Mouse (Mus musculus) neutrophil, adult 5-6 weeks (primary cell): ENCODE data around the gene Ppid. TPM values are rescaled to one million over a fixed set of nuclear protein-coding genes. Genes with fewer than 3 reads are reported as not detected.
"Not testable (repeated sequence)": the region's sequence is repeated elsewhere in the genome, so short reads cannot be mapped to it uniquely, and the experiment has no call there.

ENCODE experiments used
- ATAC-seq: fragments of 151-379, 151-347 bp; 2 replicates; pipeline ENCODE4 v1.8.0; 2017; ENCODE audit warnings: mild to moderate bottlenecking, moderate TSS enrichment; ENCODE audit not compliant: insufficient number of reproducible peaks, poor library complexity, low FRiP score, severe bottlenecking; ENCODE audit errors: extremely low read depth
- total RNA-seq: library from RNA; stranded (forward); fragments of 200-1000 nt; gene quantifications from 2 replicates; pipeline ENCODE4 v1.2.3, GENCODE M21; 2017

The Ppid gene
- total RNA-seq, 1 experiment from 2014 or later = 110 TPM

- ATAC-seq = peak; percentile 85
These were observed 22.4 kb upstream of the Ppid start for GRCm38 (mm10) chr3:79568629-79569350.

GRCm38 (mm10) chr3:79569351-79569681 is 21.8 kb upstream of the Ppid start:
- ATAC-seq = no peak

GRCm38 (mm10) chr3:79572399-79572798 is 18.7 kb upstream of the Ppid start:
- no peak for ATAC-seq

GRCm38 (mm10) chr3:79573376-79573775 is 17.8 kb upstream of the Ppid start:
- not testable (repeated sequence) for ATAC-seq

DNA sequence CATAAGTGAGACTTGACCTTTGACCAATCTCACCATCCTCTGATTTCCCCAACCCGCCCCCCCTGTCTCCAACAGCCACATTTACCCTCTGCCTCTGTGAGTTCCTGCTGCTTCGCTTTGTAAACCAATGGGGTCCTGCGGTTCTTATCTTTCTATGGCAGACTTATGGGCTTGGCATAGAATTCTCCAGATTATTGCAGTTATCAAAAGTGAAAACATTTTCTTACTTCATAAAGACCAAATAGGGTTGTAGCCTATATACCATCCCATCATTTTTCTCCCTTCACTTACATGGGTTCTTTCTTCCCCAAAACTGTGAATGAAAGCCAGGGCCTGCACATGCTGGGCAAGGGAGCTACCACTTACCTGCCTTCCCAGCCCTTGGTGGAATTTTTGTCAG is 16.8 kb upstream of the Ppid start:
- no peak for ATAC-seq

DNA sequence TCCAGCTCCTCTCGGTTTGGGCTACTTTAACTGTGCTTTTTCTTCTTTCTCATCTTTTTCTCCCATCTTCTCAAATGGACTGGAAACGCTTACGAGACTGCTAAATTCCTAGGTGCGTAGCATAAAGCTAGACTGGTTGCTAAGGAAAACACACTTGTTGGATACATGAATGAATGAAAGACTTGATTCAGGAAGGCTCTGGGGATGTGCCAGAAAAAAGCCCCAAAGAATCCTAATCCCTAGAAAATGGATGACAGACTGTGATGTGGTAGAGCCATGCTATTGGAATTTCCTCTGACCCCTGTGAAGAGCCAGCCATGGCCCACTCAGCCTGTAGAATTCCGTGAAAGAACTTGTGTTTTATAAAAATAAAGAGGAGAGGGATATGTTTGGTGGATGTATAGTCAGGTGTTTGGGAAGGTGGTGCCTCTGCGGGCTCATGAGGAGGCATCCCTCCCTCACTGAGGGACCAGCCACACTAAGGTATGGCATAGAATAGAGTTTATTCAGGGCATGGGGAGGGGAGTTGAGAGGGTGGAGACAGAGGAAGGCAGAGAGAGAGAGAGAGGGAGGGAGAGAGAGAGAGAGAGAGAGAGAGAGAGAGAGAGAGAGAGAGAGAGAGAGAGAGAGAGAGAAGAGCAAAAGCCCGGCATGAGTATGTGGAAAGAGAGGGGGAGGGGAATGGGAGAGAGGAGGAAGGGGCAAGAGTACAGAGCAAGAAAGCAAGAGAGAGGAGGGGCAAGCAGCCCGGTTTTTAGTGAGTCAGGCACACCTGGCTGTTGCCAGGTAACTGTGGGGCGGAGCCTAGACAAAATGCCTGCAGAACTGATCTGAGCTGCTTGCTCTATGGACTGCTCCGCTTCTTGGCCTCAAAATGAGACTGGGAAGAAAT is 15.3 kb upstream of the Ppid start:
- ATAC-seq = no peak

DNA sequence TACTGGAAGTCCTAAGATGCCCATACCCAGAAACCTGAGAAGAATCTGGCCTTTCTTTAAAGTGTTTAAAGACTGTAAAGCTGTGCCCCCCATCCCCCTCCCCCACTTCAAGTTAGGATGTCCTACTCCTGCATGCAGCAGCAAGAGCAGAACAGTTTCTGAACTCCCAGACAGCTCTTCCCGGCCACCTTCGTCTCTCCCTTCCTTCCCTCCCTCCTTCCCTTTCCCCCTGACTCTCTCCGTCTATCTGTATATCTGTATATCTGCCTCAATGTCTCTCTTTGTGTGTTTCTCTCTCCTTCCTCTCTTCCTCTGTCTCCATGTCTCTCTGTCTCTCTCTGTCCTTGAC is 14.7 kb upstream of the Ppid start:
- no peak for ATAC-seq

DNA sequence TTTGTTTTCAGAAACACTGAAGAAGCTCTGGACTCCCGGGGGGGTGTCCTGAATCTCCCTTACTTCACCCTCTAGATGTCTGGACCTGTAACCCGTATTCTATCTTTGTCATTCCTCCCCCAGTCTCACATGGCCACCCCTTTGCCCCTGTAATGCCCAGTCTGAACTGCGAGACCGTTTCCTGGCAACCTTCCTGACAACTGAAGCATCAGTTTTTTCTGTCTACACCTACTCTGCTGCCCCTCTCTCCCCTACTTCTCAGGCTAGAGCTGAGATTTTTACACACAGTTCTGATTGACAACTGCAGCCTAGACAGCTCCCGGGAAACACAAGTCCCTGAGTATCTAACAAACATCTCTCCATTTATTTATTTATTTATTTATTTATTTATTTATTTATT is 14.3 kb upstream of the Ppid start:
- no peak for ATAC-seq

GRCm38 (mm10) chr3:79577606-79578005 is 13.5 kb upstream of the Ppid start:
- ATAC-seq = no peak

DNA sequence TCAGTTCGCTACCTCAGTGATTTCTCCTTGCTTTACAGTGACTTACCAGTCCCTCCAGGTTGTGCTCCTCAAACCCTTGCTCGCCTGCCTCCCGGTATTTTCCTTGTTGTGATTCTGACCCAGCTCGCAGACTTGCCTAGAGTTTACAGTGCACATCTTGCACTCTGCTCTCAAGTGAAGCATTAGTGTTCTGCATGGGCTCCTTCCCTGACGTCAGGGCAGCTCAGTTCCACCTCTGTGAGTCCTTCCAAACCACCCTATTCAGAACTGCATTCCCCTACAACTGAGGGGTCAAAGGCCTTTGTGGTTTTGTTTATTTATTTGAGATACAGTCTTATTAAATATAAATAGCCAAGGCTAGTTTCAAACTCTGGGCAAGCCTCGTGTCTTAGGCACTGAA is 13.0 kb upstream of the Ppid start:
- no peak for ATAC-seq

DNA sequence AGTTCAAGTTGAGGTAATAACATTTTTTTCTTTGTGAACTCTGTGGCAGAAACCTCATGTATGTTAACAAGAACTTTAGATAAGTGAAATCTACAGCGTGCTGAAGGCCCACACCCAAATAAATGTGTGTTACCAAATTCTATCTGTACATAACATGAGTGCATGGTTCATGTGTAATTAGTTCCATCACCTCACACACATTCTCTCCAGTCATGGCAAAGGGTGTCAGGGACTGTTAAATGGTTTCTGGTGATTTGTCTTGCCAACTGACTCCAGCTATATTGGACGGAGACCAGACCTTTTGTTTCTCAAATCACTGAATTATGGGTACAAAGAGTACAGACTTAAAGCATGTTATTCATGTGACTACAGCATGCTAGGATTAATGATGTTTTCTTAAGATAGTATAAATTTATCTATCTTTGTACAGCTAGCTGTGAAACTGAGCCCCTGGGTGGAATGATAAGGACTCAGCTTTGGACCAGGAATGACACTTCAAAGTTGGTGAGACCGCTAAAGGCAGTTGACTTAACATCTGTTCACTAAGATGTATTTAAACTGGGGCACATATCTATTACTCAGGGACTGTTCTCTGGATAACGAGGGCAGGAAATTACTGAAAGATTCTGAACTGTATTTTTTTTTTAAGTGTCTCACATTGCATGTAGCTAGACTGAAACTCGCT is 11.1 kb upstream of the Ppid start:
- no peak for ATAC-seq

DNA sequence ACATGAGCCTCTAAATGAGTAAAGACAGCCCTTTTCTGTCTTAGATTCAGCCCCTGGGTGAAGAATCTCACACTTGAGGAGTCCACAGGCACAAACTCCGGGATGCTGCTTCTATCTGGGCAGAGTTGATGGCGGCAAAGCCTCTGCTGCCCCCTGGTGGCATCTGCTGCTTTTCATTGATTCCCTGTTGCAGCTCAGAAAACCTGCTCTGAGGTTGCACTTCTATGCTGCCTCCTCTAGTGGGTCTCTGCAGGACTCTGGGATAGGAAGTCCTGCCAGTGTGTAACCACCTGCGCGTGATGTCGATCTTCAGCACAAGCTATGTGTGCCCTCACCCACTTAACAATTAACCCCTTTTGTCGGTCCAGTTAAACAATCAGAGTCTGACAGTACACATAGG is 4.3 kb upstream of the Ppid start:
- ATAC-seq = peak; percentile 91

GRCm38 (mm10) chr3:79589671-79590070 is 1.5 kb upstream of the Ppid start:
- ATAC-seq = no peak

- ATAC-seq = no peak
These were observed 790 bp downstream of the Ppid start for GRCm38 (mm10) chr3:79591793-79592471.

DNA sequence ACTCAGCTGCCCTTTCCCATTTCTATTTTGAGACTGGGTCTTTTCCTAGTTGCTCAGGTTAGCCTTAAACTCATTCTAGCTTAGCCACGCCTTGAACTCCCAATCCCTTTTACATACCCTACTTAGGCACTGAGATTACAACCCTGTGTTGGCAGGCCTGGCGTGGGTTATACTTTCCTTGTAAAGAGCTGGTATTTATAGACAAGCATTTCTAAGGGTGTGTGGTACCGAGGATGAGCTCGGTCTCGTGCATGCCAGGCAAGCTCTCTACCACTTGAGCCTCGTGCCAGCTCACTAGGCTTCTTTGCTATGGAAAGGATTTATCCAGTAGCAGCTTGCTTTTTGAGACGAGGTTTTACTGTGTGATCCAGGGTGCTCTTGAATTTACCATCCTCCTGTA is 4.3 kb downstream of the Ppid start:
- no peak for ATAC-seq

GRCm38 (mm10) chr3:79609886-79610285 is 18.7 kb downstream of the Ppid start:
- no peak for ATAC-seq

GRCm38 (mm10) chr3:79627484-79628181 is 36.5 kb downstream of the Ppid start:
- no peak; the same call in 1 of the 2 replicates for ATAC-seq

GRCm38 (mm10) chr3:79628182-79628560 is 37.0 kb downstream of the Ppid start:
- no peak for ATAC-seq
